Mouse (Mus musculus): ENCODE data around the gene Gm11985. TPM values are rescaled to one million over a fixed set of nuclear protein-coding genes. Genes with fewer than 3 reads are reported as not detected.

The Gm11985 gene
- total and polyA plus RNA-seq, 3 experiments, result not detected

DNA sequence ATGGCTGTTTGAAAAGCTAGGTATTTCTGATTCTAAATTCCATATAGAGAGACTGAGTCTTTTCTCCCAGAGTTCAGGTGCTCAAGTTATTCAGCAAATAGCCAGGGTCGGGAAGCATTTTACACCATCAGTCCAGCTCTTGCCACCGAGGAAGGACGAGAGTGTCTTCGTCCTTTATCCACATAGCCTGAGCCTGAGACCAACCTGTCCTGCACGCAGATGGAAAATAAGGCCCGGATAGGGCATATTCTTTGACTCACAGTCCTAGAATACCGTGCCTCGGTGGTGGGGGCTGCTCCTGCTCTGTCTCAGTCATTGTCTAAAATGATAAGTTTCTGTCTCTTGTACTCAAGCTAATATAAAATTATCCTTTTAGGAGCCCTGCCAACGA, 12.0 kb upstream of the Gm11985 start:
- DNase-seq, result no peak

DNA sequence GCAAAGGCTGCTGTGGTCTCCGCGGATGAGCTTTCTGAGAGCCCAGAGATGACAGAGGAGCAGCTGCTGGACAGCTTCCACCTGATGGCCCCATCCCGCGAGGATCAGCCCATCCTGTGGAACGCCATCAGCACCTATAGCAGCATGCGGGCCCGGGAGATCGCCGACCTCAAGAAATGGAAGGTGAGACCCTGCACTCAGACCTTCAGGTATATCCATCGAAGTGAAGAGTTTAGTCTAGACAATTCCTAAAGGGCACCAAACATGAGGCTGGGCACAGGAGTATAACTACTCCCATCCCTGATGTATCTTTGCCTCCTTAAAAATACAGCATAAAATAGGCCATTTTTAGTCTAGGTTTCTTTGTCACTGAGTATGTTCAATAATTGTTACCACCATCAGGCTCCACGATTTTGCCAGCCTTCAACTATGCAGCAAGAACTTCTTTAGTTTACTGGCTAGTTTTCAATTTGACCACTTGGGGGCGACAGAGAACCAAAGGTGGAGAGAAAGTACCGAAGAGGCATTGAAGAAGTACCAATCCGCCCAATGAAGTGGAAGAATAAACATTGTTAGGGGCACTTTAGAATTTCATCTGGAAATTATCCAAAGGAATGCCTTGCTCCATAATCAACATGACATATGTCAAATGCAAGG, 11.5 kb upstream of the Gm11985 start:
- DNase-seq, result peak; percentile 46

DNA sequence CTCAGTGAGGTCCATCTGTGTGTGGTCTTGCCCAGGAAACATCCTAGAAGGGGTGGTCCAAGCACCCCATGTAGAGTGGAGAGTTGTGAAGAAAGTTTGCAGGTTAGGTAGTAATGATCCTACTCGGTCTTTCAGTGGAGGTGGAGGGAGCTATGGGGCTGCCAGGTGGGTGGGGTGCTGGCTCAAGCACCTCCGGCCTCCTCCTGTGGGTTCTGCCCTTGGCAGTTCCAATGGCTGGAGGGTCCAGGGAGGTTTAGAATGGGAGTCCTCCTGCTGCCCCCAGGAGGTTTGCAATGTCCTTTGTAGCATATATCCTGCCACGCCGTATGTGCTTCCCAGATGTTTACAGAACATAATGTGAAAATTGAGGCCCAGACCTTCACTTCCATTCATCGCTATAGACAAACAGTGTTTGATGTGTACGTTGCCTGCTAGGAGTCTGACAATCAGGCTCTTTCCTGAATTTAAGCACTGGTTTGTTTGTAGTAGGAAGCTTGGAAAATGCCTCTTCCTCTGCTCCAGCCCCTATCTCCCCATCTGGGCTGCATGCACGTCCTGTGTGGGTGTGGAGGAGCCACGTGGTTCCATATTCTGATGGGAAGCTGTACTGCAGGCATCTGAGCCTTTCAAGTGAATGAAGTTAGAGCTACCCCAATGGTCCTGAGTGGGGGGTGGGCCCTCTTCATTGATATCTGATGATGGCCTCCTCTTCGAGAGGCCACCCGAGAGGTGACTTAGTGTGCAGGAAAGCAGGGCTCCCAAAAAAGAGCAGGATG, 10.3 kb upstream of the Gm11985 start:
- DNase-seq, result no peak

DNA sequence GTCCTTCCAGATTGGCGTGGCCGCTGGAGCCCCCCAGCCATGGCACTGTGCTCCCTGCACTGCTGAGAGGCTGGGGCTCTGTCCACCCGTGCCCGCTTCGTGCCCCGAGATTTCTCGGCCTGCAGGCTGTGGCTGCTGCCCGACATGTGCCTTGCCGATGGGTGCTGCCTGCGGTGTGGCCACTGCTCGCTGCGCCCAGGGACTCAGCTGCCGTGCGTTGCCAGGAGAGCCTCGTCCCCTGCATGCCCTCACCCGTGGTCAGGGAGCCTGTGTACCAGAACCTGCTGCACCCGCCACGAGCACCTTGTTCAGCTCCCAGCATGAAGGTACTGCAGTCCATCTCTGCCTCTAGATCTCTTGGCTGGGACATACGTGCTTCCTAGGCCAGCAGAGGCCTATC, 9.6 kb upstream of the Gm11985 start:
- no peak for DNase-seq

DNA sequence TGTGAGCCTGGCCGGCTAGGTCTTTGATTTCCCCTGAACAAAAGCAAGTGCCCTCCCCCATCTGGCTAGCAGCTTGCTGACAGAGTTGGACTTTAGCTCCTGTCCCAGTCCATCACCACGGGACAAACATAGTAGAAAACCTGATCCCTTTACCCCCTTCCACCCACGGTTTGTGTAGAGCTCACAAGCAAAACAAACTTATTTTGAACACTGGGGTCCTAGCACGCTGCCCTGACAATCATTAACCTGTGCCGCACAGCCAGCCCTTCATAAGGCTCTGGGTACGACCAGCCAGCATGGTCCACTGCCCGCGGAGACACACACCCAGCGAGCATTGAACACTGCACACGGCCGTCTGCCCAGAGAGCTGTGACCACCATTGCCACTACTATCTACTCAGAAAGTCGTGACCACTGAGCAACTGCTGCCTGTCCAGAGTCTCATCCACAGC, 9.1 kb upstream of the Gm11985 start, which contains the start of gene Igfbp1:
Igfbp1 (plus strand) TSS at position 292 of the 451 bp plus-strand sequence.
- DNase-seq, result no peak

DNA sequence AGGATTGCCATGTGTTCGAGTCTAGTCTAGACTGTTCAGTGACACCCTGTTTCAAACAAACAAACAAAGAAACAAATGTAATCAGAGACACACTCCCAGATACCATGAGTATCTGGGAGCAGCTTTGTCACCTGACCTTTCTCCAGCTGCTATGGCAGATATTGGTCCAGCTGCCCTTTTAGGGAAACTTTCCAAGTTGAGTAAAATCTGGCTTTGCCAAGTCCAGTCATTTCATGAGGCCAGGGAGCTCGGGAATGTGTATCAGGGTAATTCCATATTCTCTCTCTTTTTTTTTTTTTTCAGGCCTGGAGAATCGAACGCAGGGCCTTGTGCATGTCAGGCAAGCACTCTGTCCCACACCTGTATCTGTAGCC, 6.9 kb upstream of the Gm11985 start:
- DNase-seq, result no peak

DNA sequence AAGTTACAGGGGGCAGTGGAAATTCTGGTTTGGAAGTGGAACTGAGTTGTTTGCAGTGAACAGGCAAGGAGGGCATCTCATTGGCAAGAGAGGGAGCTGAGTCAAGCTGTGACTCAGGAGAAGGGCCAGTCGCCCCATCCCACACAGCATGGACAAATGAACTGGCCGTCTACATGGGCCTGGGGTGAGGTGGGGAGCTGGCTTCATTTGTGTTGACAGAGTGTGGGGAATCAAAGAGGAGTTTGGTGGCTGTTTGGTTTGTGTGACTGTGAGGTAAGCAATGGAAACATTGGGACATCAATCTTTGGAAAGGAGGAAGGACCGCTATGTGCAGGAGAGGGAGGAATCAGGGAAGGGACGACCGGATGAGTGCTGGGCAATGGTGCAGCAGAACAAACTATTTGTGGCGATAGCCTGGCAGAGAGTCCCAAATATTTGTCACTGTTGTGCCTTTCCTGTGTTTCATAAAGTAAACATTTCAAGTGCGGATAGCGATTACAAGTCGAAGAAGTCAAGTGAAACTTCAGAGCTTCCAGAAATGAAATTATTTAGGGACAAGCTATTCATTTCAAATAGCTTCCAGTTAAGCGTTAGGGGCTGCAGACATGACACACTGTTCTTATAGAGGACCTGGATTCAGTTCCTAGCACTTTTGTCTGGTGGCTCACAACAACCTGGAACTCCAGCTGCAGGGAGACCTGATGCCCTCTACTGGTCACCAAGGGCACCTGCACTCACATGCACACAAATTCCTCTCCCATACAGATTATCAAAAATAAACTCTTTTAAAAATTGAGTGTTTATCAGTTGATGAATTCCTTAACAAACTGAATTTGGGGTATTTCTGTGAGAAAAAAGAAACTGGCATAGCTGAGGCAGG, 6.3 kb upstream of the Gm11985 start:
- no peak for DNase-seq

DNA sequence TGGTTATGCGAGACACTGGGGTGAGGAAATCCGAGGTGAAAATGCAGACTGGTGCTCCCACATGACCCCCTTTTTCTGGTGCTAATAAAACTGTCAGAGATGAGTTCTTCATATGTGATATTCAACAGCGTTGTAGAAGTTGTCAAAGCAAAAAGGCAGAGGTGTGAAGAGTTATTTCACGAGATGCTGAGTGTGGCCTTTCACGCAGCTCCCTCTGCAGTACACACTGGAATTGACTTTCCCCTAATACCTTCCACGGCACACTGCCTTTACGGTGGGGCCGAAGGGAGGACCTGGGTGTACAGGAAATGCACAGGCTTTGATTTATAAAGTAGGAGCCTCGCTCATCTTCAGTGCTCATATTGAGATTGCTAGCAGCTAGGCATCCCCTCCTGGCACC, 4.8 kb upstream of the Gm11985 start:
- DNase-seq, result no peak

DNA sequence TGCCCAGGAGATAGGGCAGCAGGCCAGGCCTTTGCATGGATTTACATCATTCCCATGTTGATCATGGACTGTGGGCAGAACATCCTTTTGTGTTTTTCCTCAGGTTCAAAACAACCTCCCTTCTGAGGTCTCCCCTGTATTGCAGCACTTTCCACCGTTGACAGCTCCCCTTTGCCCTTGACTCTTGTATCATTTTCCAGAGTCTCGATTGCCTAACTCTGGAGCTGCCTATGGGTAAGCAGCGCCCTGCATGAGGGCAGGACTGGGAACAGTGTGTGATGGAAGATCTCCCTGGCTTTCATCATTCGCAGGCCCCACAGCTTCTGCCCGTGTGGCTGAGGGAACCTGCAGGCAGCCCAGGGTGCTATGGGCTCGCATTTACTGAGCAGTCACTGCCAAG, 4.3 kb upstream of the Gm11985 start:
- DNase-seq, result peak; percentile 17

DNA sequence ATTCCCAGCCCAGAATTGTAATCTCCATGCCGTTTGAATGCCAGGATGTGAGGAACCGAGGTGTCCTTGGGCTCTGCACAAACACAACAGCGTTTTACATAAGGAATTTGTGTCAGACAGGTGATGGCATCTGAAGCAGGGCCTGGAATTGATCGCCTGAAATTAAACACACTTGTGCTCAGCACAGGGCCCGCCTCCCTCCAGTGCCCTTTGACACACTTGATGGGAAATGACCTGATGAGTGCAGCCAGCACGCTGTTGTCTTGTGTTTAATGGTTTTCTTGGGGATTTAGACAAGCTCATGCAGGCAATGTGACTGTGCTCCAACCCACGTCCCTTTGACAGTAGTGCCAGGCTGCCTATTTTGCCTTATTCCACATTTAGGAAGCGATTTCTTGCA, 897 bp downstream of the Gm11985 start:
- no peak for DNase-seq

DNA sequence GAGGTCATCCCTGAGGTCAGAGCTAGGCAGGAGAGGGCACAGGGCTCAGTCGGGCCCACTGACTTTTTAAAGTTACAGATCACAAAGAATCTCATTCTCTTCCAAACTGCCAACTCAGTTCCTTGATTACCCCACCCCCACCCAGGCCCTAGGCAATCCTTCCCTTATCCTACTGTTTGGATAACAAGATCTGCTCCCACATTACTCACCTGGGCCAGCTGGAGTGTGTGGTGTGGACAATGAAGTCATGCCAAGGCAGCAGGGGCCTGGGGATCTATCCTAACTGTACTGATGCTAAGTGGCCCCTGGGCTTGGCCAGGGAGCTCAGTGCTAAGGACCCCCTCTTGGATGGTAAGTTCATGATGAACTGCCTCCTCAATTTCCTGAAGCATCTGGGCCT, 3.9 kb downstream of the Gm11985 start:
- DNase-seq, result no peak

DNA sequence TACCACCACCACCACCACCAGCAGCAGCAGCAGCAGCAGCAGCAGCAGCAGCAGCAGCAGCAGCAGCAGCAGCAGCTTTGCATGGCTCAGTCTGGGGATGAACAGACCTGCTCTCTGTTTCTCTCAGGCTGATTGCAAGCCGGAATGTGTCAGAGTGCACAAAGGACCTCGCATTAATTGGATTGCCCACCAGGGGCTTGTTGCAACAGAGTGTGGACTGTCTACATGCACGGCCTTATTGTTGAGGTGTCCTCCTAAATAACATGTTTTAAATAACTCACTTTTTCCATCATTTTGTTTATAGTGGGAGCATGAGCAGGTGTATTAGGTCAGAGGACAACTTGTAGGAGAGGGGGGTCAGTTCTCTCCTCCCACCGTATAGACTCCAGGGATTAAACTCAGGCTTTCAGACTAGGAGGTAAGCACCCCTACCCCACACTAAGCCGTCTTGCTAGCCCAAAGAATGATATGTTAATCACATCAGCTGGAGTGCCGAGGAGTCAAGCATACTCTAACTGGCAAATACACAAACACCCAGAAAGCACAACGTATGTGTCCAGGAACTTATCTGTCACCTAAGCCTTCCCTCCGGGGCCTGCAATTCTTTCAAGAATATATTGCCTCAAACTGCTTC, 5.8 kb downstream of the Gm11985 start:
- DNase-seq, result no peak

DNA sequence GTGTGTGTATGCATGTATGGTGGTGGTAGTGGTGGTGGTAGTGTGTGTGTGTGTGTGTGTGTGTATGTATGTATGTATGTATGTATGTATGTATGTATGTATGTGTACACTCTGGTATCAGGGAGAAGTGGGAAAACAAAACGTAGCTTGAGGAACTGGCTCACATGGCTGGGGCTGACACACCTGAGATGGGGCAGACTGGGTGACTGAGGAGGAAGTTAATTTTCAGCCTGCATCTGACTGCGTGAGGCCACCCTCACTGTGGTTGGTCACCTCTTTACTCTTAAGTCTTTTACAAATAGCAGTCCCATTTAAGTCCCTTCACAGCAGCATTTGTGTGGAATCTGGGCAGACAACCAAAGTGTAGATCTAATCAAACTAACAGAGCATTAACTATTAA, 9.1 kb downstream of the Gm11985 start:
- DNase-seq, result no peak

DNA sequence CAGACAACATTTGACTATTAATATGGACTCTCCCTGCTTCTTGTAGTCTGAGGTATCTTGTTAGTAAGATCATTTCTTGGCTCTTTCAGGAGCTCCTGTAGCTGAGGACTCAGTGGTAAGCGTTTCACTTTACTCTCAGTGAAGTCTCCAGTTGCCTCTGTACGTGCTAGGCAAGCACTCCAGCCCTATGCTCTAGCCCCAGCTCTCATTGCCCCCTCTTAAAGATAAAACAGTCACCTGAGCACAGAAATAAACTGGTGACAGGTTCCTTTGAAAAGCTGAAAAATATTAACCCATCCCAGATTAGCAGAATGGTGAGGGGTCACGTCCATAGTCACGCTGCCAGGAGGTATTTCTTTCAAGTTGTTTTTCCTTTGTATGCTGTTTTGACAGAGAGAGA, 9.6 kb downstream of the Gm11985 start:
- no peak for DNase-seq

DNA sequence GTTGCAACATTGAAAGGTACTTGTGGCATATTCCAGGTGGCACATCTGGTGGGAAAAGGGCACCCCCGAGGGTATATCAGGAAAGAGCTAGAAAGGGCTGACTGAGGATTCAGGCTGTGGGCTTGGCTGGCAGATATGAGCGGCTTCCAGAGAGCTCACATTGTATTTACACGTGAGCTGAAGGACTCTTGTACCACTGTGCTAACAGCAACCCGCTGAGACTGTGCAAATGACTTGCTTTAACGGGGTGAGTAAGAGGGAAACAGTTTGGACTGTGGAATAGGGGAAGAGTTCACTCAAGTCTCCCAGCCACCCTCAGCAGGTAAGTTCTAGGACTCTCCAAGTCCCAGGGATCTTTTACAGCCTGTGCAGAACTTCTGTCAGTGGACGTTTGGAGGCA, 14.7 kb downstream of the Gm11985 start:
- DNase-seq, result no peak

DNA sequence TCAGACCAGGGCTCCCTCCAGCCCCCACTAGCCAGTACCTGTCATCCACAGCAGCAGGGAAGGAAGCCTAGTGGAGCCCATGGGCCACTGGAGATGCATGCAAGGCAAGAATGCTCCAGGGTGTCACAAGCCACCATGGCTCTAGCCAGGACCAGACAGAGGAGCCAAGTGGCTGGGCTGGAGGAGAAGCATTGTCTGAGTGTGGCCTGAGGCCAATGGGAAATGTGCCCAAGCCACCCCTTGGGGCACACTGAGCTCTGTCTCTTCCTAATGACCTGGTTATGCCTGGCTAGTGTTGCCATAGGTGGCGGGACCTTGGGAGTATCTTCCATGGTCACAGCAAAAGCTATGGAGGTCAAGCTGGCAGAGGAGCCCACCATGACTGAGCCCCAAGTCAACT, 18.7 kb downstream of the Gm11985 start:
- no peak for DNase-seq

DNA sequence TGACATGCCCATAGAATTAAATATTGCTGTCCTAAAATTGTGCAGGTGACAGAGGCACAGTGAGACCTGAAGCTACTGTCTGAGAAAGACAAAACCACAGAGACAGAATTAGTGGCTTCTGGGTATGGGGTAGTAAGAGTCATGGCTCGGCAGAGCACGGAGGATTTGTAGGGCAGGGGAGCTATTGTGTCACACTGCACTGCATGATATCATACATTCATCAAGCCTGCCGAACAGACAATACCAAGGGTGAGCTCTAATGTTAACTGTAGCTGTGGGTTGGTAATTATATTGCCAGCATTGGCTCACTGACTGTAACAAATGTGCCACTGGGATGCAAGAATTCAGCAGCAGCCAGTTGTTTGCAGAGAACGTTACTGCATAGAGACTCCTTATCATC, 24.0 kb downstream of the Gm11985 start:
- DNase-seq, result no peak

DNA sequence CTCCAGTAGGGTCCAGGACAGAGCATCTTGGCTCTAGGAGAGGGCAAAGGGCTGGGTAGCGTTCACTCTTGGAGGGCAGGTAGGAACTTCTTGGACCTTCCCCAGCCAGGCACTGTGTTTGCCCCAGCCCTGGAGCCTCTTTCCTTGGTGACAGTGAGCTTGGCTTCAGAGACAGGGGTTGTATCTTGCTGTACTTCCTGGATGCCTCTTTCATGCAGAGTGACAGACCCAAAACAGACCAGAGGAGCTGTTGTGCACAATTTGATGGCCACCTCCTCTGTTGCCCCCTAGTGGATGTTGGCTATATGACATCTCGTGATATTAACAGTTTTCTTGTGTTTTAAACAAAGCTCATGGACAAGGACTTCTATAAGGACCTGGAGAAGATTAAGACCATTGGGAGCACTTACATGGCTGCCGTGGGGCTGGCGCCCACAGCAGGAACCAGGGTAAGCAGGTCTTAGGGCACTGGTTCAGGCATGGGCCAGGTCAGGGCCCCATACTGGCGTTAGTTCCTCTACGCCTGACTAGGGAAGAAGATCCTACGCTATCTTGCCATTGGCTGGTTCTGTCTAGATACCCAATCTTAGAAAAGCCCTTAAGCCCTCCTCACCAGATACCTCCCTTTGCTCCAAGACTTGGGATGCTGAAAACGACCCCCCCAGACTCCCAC, 26.7 kb downstream of the Gm11985 start:
- DNase-seq, result no peak

DNA sequence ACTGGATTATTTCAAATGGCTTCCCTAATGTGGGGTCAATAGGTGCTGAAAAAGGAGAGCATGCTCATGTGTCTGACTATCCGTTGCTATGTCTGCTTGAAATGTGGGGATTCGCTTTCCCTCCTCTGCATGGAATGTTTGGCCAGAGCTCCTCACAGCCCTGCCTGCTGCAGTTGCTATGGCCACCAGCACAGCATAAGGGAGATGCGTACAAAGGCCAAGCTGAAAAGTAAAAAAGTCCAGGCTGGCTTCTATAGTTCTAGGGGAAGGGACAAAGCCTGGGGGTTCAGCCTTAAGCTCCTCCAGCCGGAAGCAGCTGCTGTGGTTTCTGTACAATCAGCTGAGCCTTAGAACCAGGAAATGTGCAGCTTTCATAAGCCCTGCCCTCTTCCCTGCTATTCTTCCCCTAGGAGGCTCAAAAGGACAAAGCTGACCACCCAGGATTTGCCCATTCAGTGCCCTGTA, 27.7 kb downstream of the Gm11985 start:
- DNase-seq, result no peak

DNA sequence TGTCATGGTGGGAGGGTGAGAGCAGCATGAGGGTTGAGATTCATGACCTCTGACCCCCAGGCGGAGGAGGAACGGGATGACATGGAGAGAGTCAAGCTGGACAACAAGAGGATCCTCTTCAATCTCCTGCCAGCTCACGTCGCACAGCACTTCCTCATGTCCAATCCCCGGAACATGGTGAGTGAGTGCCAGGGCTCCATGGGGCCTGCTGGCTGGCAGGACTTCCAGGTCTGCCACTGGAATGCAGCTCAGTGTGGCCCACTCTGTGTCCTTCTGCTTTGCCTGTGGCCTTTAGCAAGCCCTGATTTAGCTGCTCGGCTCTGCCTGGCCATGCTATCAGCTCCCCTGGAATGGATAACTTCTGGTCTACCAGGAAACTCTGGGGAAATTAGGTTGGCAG, 28.2 kb downstream of the Gm11985 start:
- no peak for DNase-seq

DNA sequence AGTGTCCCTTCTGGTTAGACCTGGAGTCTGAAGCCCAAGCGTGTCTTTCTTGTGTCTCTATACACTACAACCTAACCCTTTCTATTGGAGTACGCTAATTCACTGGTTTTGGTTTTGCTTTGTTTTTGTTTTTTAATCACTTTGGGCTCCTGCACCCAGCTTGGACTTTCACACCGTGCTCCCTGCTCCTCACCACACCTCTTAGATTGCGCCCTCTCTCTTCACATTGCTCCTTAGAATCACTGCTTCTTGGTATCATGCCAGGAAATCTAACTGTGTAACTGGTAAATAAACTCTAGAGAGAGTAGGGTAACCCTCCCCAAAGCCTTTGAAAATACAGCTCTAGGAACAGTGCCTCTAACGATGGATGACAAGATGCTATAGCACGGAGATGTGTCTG, 30.2 kb downstream of the Gm11985 start:
- no peak for DNase-seq

DNA sequence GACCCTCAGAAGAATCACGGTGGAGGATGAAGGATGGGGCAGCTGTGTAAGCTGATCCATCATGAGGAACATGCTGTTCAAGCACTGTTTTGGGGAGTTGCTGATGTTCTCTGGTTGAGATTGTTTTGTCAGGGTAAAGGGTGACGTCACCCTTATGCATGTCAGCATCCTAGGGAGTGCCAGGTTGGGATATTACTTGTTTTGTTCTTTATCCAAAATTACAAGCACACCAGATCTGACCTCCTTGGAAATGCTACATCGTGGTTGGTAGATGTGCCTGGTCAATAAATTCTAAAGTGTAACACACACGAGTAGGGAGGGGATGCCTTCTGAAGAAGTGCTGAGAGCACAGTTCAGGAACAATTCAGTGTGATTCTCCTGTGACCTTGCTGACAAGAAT, 31.9 kb downstream of the Gm11985 start:
- no peak for DNase-seq

Measured in adrenal gland, adult 2 months (tissue).